Comparison of ENCODE assay signal across 13 mouse cellular contexts in genomic region chr1:53093180-53093579, GRCm38 (mm10). TPM values are rescaled to one million over a fixed set of nuclear protein-coding genes. Genes with fewer than 3 reads are reported as not detected.
DNase-seq lines count a peak whose midpoint lies in the region; ATAC-seq and TF ChIP-seq lines count a peak whose summit lies in the region.
"Had no signal": no experiment of that assay in that cellular context is flagged by ENCODE, and none has a peak within 500 bp of the region (broad histone marks: within the 10 kb centered on the region; RNA-seq: fewer than 3 reads in every experiment).

No protein-coding gene starts in this region.

- H3K4me2 ChIP-seq in liver, embryonic 14.5 days (ENCODE audit: low read depth), result no peak overlapping the region
- H3K4me2 ChIP-seq in liver, embryonic 11.5 days, result no peak overlapping the region
- H3K4me2 ChIP-seq: heart, embryonic 15.5 days had no signal

- H3K4me3 ChIP-seq in liver, embryonic 14.5 days (ENCODE audit: insufficient read depth in 1 of 2, low read depth in 2 of 2, low read length in 2 of 2), result no peak overlapping the region
- H3K4me3 ChIP-seq in liver, embryonic 11.5 days (ENCODE audit: low read depth, low read length), result no peak overlapping the region
- H3K4me3 ChIP-seq: heart, embryonic 15.5 days; myocyte had no signal

- no peaks in the 10 kb centered on the region for H3K36me3 ChIP-seq in liver, embryonic 14.5 days (replicated peaks; ENCODE audit: control insufficient read depth, insufficient read depth, low read depth)
- no peaks in the 10 kb centered on the region for H3K36me3 ChIP-seq in liver, embryonic 11.5 days (ENCODE audit: control insufficient read depth, insufficient read depth, low read length)
- H3K36me3 ChIP-seq: heart, embryonic 15.5 days had no signal

- no peaks in the 10 kb centered on the region for H3K4me1 ChIP-seq in liver, embryonic 14.5 days (replicated peaks; ENCODE audit: control insufficient read depth in 2 of 2, insufficient read depth in 2 of 2, low read length in 1 of 2)
- no peaks in the 10 kb centered on the region for H3K4me1 ChIP-seq in liver, embryonic 11.5 days (replicated peaks; ENCODE audit: control insufficient read depth, insufficient read depth, low read length)
- H3K4me1 ChIP-seq: heart, embryonic 15.5 days had no signal

- 20% methylated on average over 3 of the region's 3 CpGs for WGBS in liver, embryonic 14.5 days (ENCODE audit: insufficient replicate concordance)
- WGBS in liver, embryonic 11.5 days, result 35% methylated on average over 3 of the region's 3 CpGs

- no peaks in the 10 kb centered on the region for H3K27me3 ChIP-seq in liver, embryonic 14.5 days (ENCODE audit: control insufficient read depth, insufficient read depth, low read length)
- H3K27me3 ChIP-seq in liver, embryonic 11.5 days (replicated peaks; ENCODE audit: control insufficient read depth, insufficient read depth, low read length), result no peaks in the 10 kb centered on the region
- H3K27me3 ChIP-seq: heart, embryonic 15.5 days had no signal

- no peaks in the 10 kb centered on the region for H3K9me3 ChIP-seq in liver, embryonic 14.5 days (ENCODE audit: control insufficient read depth, low read length)
- no peaks in the 10 kb centered on the region for H3K9me3 ChIP-seq in liver, embryonic 11.5 days (ENCODE audit: control insufficient read depth, low read length)
- H3K9me3 ChIP-seq: heart, embryonic 15.5 days had no signal

- TF ChIP-seq EP300 in liver, embryonic 14.5 days (IDR thresholded peaks at IDR 0.05; ENCODE audit: low read depth), result no peak

- no peak for DNase-seq in cerebellum, postnatal 4 days (ENCODE audit: low spot score in 2 of 2)
- no peak for DNase-seq in liver, embryonic 14.5 days (ENCODE audit: low read depth in 3 of 3, low spot score in 3 of 3)
- no peak for DNase-seq in liver, embryonic 11.5 days (ENCODE audit: low spot score)
- peak; percentile 2 for DNase-seq in c-Kit-positive CD71-negative TER-119-negative erythroid progenitor cells, embryonic 14.5 days (ENCODE audit: low read depth)
- DNase-seq in naive thymus-derived CD4-positive, alpha-beta T cell, adult 2 months (ENCODE audit: low read depth), result peak; percentile 33
- no peak for DNase-seq in frontal cortex, postnatal 10 days (ENCODE audit: low spot score in 2 of 2)
- DNase-seq in left cerebral cortex, adult 18-20 months (ENCODE audit: low spot score in 2 of 2), result no peak
- DNase-seq: retina, postnatal 1 day had no signal

- H3K9ac ChIP-seq in liver, embryonic 14.5 days (replicated peaks), result no peak overlapping the region
- H3K9ac ChIP-seq in liver, embryonic 11.5 days (ENCODE audit: low read depth, low read length), result no peak overlapping the region
- H3K9ac ChIP-seq: heart, embryonic 15.5 days had no signal

- no peak overlapping the region for H3K27ac ChIP-seq in liver, embryonic 14.5 days
- H3K27ac ChIP-seq in liver, embryonic 11.5 days (ENCODE audit: low read depth, low read length), result no peak overlapping the region
- H3K27ac ChIP-seq: heart, embryonic 15.5 days had no signal

- ATAC-seq in cerebellum, adult (ENCODE audit: insufficient number of reproducible peaks, low FRiP score, low TSS enrichment), result peak; percentile 82
- no peak for ATAC-seq in liver, embryonic 14.5 days (ENCODE audit: insufficient read depth)
- ATAC-seq in liver, embryonic 11.5 days (replicated peaks; ENCODE audit: low FRiP score), result no peak
- ATAC-seq: forebrain, embryonic 16.5 days had no signal

- TF ChIP-seq CTCF in liver, embryonic 14.5 days (IDR thresholded peaks at IDR 0.05; ENCODE audit: low read depth), result peak; percentile 39; the same call in 1 of the 2 replicates

RNA-seq across cellular contexts. Expression of gene Mstn, which starts 31.7 kb away (rescaled TPM):
- polyA plus RNA-seq in liver, embryonic 14.5 days (2012; rRNA removed), result 0.02 TPM in 1 of 2 replicates, not detected in the other
- polyA plus RNA-seq in liver, embryonic 14.5 days (2014; fragmentation: Nextera tagmentation; extraction: Ambion mirVana), result not detected in 2 replicates
- 0.60 and 1.0 TPM in 2 replicates for polyA plus RNA-seq in liver, embryonic 11.5 days (2014; fragmentation: Nextera tagmentation; extraction: Ambion mirVana)
- total RNA-seq in left cerebral cortex, adult 18-20 months (2021), result under 1 TPM; 0.26 to 0.40 TPM
- polyA plus RNA-seq: C2C12 had no signal

Comparison
In these comparisons a context has a peak if more than half of its experiments do, and no peak if none do; other contexts are left out.
1. DNase-seq: peak in c-Kit-positive CD71-negative TER-119-negative erythroid progenitor cells, embryonic 14.5 days (single experiment) and naive thymus-derived CD4-positive, alpha-beta T cell, adult 2 months (single experiment); none in cerebellum, postnatal 4 days (0 of 2), liver, embryonic 14.5 days (0 of 3), liver, embryonic 11.5 days (single experiment), frontal cortex, postnatal 10 days (0 of 2) and left cerebral cortex, adult 18-20 months (0 of 2).